Mouse (Mus musculus): Measurements from ENCODE around the gene Ell. TPM values are rescaled to one million over a fixed set of nuclear protein-coding genes. Genes with fewer than 3 reads are reported as not detected.

Ell gene
- polyA plus RNA-seq, 1 experiment: 12.7 TPM

DNA sequence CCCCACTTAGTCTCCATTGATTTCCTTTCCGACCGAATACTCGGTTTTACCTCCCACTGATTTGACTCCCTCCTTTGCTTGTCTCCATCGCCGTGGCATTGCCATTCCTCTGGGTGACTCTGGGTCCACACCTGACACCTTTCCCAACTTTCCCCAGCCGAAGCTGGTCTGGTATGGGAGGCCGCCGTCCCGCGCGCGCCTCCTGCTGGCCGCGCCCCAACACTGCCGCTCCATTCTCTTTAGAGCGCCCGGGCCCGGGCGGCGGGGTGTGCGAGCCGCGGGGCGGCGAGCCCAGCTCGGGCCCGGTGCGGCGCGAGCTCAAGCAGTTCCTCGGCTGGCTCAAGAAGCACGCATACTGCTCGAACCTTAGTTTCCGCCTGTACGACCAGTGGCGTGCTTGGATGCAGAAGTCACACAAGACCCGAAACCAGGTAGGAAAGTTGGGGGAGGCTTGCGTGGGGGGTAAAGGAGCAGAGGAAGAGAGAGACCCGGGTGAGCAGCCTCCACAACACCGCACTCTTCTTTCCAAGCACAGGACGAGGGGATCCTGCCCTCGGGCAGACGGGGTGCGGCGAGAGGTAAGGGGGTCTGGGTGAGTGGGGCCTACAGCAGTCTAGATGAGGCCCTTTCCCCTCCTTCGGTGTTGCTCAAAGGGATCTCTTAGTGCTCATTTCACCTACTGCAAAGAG lies 36.1 kb upstream of the Ell start:
- H3K36me3 ChIP-seq (ENCODE audit: control insufficient read depth, insufficient read depth): peaks cover 8% of the 10 kb centered on the region
- H3K27me3 ChIP-seq (ENCODE audit: control insufficient read depth, insufficient read depth, insufficient read length): no peaks in the 10 kb centered on the region
- no peak overlapping the region for H3K4me3 ChIP-seq
- TF ChIP-seq MYOD1 (IDR thresholded peaks at IDR 0.05; ENCODE audit: control insufficient read depth in 1 of 3, insufficient read length in 2 of 3, low read depth in 2 of 3): no peak
- TF ChIP-seq POLR2A (IDR thresholded peaks at IDR 0.05; ENCODE audit: insufficient read length, low read depth): peak; percentile 16
- peaks cover 7% of the 10 kb centered on the region for H3K79me2 ChIP-seq (ENCODE audit: control insufficient read depth, insufficient read depth)
- no peak overlapping the region for H3ac ChIP-seq (ENCODE audit: control insufficient read depth, insufficient read length)
- H3K4me2 ChIP-seq (ENCODE audit: low read depth): peak overlapping the region; percentile 95

DNA sequence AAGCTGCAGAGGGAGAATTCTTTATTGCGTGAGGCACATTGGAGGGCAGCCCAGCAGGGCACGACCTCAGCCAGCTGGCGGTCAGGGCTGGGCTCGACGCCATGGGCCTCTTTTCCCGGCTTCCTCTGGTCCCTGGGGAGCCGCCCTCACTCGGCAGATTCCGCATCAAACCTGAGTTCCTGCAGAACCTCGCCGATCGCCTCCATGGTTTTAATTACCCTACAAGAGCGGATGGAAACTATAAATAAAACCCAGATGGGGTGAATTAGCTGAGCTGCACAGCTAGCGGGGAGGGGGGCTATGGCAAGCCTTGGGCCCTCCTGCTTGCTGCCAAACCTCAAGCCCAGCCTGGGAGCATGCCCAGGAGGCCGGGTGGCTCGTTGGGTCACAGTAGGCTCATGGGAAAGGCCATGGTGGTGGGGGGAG lies 35.0 kb upstream of the Ell start:
- Histone ChIP-seq H3K79me2 (ENCODE audit: control insufficient read depth, insufficient read depth) (peaks cover 16% of the 10 kb centered on the region), H3K27me3 (ENCODE audit: control insufficient read depth, insufficient read depth, insufficient read length) (no peaks in the 10 kb centered on the region), H3K4me3 (peak overlapping the region; percentile 60), H3K36me3 (ENCODE audit: control insufficient read depth, insufficient read depth) (peaks cover 10% of the 10 kb centered on the region), H3K4me2 (ENCODE audit: low read depth) (peak overlapping the region; percentile 95), H3ac (ENCODE audit: control insufficient read depth, insufficient read length) (no peak overlapping the region)
- TF ChIP-seq CEBPB (IDR thresholded peaks at IDR 0.05; ENCODE audit: insufficient read depth, poor library complexity, severe bottlenecking) (0 out of 2 replicates have a peak, but pooled peaks have one; percentile 3), E2F4 (IDR thresholded peaks at IDR 0.05; ENCODE audit: insufficient read depth) (no peak), MYOD1 (IDR thresholded peaks at IDR 0.05; ENCODE audit: control insufficient read depth in 1 of 3, insufficient read length in 2 of 3, low read depth in 2 of 3) (peak in 2 of 3 experiments; percentile 81 to 92), POLR2A (IDR thresholded peaks at IDR 0.05; ENCODE audit: insufficient read length, low read depth) (no peak), POLR2AphosphoS2 (IDR thresholded peaks at IDR 0.05; ENCODE audit: insufficient read length, low read depth) (peak; percentile 79), REST (IDR thresholded peaks at IDR 0.05; ENCODE audit: insufficient read depth, insufficient read length) (no peak), TCF3 (IDR thresholded peaks at IDR 0.05; ENCODE audit: insufficient read length, low read depth) (no peak), MAX (IDR thresholded peaks at IDR 0.05; ENCODE audit: low read depth) (no peak), SRF (IDR thresholded peaks at IDR 0.05; ENCODE audit: control insufficient read depth, insufficient read length, low read depth) (no peak), USF1 (IDR thresholded peaks at IDR 0.05; ENCODE audit: low read depth) (no peak), MYOG (IDR thresholded peaks at IDR 0.05; ENCODE audit: control insufficient read depth in 1 of 3, insufficient read depth in 1 of 3, insufficient read length in 2 of 3, low read depth in 2 of 3) (peak in 2 of 3 experiments; percentile 63 to 89), TCF12 (IDR thresholded peaks at IDR 0.05; ENCODE audit: insufficient read depth, poor library complexity, severe bottlenecking) (peak; percentile 28)

DNA sequence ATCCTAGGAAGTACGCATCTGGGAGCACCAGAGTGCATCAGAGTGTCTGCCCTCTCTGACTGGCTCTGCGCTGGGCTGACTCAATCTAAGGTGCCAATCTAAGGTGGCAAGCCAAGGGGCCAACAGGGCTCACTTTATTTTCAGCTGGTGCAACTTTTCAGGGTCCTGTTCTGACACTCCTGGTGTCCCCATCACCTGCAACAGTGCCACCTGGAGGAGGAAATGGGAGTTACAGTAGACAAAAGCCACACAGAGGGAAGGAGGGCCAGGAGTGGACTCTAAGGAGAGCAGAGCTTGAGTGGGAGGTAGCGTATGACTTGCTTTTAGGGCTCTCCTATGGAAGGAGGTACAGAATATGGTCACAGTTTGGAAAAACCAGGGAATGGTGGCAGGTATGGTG lies 34.4 kb upstream of the Ell start:
- Histone ChIP-seq H3K4me3 (peak overlapping the region; percentile 60), H3K79me2 (ENCODE audit: control insufficient read depth, insufficient read depth) (peaks cover 22% of the 10 kb centered on the region), H3K36me3 (ENCODE audit: control insufficient read depth, insufficient read depth) (peaks cover 10% of the 10 kb centered on the region), H3K27me3 (ENCODE audit: control insufficient read depth, insufficient read depth, insufficient read length) (no peaks in the 10 kb centered on the region), H3ac (ENCODE audit: control insufficient read depth, insufficient read length) (no peak overlapping the region), H3K4me2 (ENCODE audit: low read depth) (peak overlapping the region; percentile 95)
- TF ChIP-seq MYOD1 (IDR thresholded peaks at IDR 0.05; ENCODE audit: control insufficient read depth in 1 of 3, insufficient read length in 2 of 3, low read depth in 2 of 3): peak in 1 of 3 experiments; percentile 23
- no peak for TF ChIP-seq CEBPB (IDR thresholded peaks at IDR 0.05; ENCODE audit: insufficient read depth, poor library complexity, severe bottlenecking)
- TF ChIP-seq REST (IDR thresholded peaks at IDR 0.05; ENCODE audit: insufficient read depth, insufficient read length): no peak
- no peak for TF ChIP-seq SRF (IDR thresholded peaks at IDR 0.05; ENCODE audit: control insufficient read depth, insufficient read length, low read depth)

DNA sequence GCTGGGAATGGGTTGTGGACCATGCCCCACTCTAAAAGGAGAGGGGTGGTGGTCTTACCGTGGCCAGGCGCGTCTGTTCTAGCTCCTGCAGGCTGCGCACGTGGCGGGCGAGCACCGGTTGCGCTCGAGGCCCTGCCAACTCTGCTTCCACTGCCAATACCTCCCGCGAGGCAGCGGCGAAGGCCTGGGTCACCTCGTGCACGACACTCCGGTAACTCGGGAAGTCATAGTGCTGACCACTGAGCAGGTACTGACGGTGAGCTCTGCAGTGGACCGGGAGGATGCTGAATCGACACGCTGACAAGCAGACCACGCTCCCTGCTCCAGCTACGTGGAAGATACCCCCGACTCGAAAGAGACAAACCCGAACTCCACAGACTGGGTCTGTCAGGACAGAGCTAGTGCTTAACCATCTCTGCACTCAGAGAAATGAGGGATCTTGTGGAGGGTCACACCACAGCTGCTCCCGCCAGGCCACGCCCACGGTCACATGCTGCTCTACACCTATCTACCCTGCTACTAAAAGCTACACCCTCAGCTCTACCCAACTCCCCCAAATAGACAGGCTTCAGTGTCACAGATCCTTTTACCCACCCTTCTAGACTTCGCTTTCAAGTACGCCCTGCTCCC lies 33.4 kb upstream of the Ell start:
- H3ac ChIP-seq (ENCODE audit: control insufficient read depth, insufficient read length): peak overlapping the region; percentile 23
- no peaks in the 10 kb centered on the region for H3K27me3 ChIP-seq (ENCODE audit: control insufficient read depth, insufficient read depth, insufficient read length)
- TF ChIP-seq POLR2AphosphoS2 (IDR thresholded peaks at IDR 0.05; ENCODE audit: insufficient read length, low read depth) (no peak), MYOG (IDR thresholded peaks at IDR 0.05; ENCODE audit: control insufficient read depth in 1 of 3, insufficient read depth in 1 of 3, insufficient read length in 2 of 3, low read depth in 2 of 3) (peak in 1 of 3 experiments; percentile 52), MYOD1 (IDR thresholded peaks at IDR 0.05; ENCODE audit: control insufficient read depth in 1 of 3, insufficient read length in 2 of 3, low read depth in 2 of 3) (peak in 1 of 3 experiments; percentile 45), USF1 (IDR thresholded peaks at IDR 0.05; ENCODE audit: low read depth) (peak; percentile 81)
- peak overlapping the region; percentile 95 for H3K4me2 ChIP-seq (ENCODE audit: low read depth)
- H3K36me3 ChIP-seq (ENCODE audit: control insufficient read depth, insufficient read depth): peaks cover 10% of the 10 kb centered on the region
- H3K79me2 ChIP-seq (ENCODE audit: control insufficient read depth, insufficient read depth): peaks cover 25% of the 10 kb centered on the region
- H3K4me3 ChIP-seq: peak overlapping the region; percentile 60

DNA sequence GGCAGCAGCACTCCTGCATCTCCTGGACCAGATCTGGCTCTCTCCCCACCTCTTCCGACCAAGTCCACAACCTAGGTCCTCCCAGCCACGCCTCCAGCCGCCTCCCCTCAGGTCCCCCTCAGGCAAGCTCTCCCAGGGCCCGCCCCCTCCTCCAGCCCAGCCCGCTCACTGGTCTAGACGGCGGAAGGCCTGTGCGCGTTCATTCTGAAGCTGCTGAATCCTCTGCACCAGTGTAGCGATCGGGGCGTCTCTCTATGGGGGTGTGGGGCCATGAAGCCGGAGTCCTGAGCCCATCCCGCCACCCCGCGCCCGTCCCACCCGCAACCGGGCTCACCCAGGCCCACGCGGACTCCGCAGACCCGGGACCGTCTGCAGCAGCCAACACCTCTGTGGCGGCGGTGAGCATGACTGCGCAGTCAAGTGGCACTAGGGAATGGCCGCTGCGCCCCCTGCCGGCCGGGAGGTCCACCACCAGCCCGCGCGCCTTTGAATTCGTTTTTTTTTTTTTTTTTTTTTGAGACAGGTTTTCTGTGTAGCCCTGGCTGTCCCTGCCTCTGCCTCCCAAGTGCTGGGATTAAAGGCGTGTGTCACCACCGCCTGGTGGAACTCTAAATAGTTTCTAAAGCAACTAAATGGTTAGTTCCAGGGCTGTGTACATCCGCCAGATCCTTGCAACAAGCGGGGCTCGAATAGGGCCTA lies 32.8 kb upstream of the Ell start, which contains the start of gene Rex1bd:
Rex1bd (minus strand) TSS at position 425 of the 699 bp plus-strand sequence.
- H3K4me2 ChIP-seq (ENCODE audit: low read depth): peak within 1 kb of the TSS; percentile 95
- H3K4me3 ChIP-seq: peak within 1 kb of the TSS; percentile 60
- H3K79me2 ChIP-seq (ENCODE audit: control insufficient read depth, insufficient read depth): peaks cover 30% of the 10 kb centered on the region
- H3ac ChIP-seq (ENCODE audit: control insufficient read depth, insufficient read length): peak within 1 kb of the TSS; percentile 23
- H3K27me3 ChIP-seq (ENCODE audit: control insufficient read depth, insufficient read depth, insufficient read length): no peaks in the 10 kb centered on the region
- peaks cover 10% of the 10 kb centered on the region for H3K36me3 ChIP-seq (ENCODE audit: control insufficient read depth, insufficient read depth)
- no peak for TF ChIP-seq SRF (IDR thresholded peaks at IDR 0.05; ENCODE audit: control insufficient read depth, insufficient read length, low read depth)
- TF ChIP-seq USF1 (IDR thresholded peaks at IDR 0.05; ENCODE audit: low read depth): no peak
- peak; percentile 95 for TF ChIP-seq POLR2AphosphoS2 (IDR thresholded peaks at IDR 0.05; ENCODE audit: insufficient read length, low read depth)
- no peak for TF ChIP-seq MAX (IDR thresholded peaks at IDR 0.05; ENCODE audit: low read depth)
- peak; percentile 78 for TF ChIP-seq POLR2A (IDR thresholded peaks at IDR 0.05; ENCODE audit: insufficient read length, low read depth)
- peak; percentile 15 for TF ChIP-seq TCF3 (IDR thresholded peaks at IDR 0.05; ENCODE audit: insufficient read length, low read depth)
- TF ChIP-seq MYOD1 (IDR thresholded peaks at IDR 0.05; ENCODE audit: control insufficient read depth in 1 of 3, insufficient read length in 2 of 3, low read depth in 2 of 3): peak in 1 of 3 experiments; percentile 36
- no peak for TF ChIP-seq CEBPB (IDR thresholded peaks at IDR 0.05; ENCODE audit: insufficient read depth, poor library complexity, severe bottlenecking)
- TF ChIP-seq MYOG (IDR thresholded peaks at IDR 0.05; ENCODE audit: control insufficient read depth in 1 of 3, insufficient read depth in 1 of 3, insufficient read length in 2 of 3, low read depth in 2 of 3): peak in 2 of 3 experiments; percentile 10 to 39
- TF ChIP-seq TCF12 (IDR thresholded peaks at IDR 0.05; ENCODE audit: insufficient read depth, poor library complexity, severe bottlenecking): no peak
- peak; percentile 59 for TF ChIP-seq E2F4 (IDR thresholded peaks at IDR 0.05; ENCODE audit: insufficient read depth)
- no peak for TF ChIP-seq REST (IDR thresholded peaks at IDR 0.05; ENCODE audit: insufficient read depth, insufficient read length)
